ENCODE assay signal across 14 mouse cellular contexts in the genomic region with DNA sequence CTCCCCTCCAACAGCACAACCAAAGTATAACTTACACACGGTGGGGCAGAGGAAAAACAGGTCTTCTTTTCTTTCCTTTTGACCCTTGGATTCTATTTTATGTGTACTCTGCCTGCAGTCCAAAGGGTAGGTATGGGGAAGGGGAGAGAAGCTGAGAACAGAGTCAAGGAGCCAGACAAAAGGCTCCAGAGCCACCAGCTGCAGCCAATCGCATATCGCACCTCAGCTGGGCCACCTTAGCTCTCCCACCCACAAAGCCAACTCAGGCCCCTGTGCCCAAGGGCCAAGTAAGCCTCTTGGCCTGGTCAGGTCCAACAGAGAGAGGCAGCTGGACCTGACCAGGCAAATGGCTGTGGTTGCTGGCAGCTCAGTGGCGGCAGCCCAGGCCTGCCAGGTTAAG. TPM values are rescaled to one million over a fixed set of nuclear protein-coding genes. Genes with fewer than 3 reads are reported as not detected.
DNase-seq lines count a peak whose midpoint lies in the region; ATAC-seq and TF ChIP-seq lines count a peak whose summit lies in the region.
"Had no signal": no experiment of that assay in that cellular context is flagged by ENCODE, and none has a peak within 500 bp of the region (broad histone marks: within the 10 kb centered on the region; RNA-seq: fewer than 3 reads in every experiment).

No protein-coding gene starts in this region.

- TF ChIP-seq POLR2A in kidney, adult 2 months (IDR thresholded peaks at IDR 0.05; ENCODE audit: low read depth, low read length) = no peak
- no peak for TF ChIP-seq POLR2A in ES-Bruce4 (IDR thresholded peaks at IDR 0.05; ENCODE audit: insufficient read depth, low read length)

- peak; percentile 37; the same call in 1 of the 2 replicates for ATAC-seq in embryonic facial prominence, embryonic 11.5 days (replicated peaks; ENCODE audit: insufficient number of reproducible peaks, low FRiP score, low TSS enrichment, low read depth)

- no peak for TF ChIP-seq CTCF in kidney, adult 2 months (conservative IDR thresholded peaks at IDR 0.05; ENCODE audit: insufficient read depth, insufficient read length, low read depth, low read length)
- no peak for TF ChIP-seq CTCF in ES-Bruce4 (IDR thresholded peaks at IDR 0.05; ENCODE audit: low read depth, low read length)

- no peak overlapping the region for H3K4me2 ChIP-seq in embryonic facial prominence, embryonic 11.5 days (ENCODE audit: low read depth, low read length)

- peak overlapping the region; percentile 72 for H3K9ac ChIP-seq in ES-Bruce4 (ENCODE audit: low read depth, poor library complexity, severe bottlenecking)
- no peak overlapping the region for H3K9ac ChIP-seq in embryonic facial prominence, embryonic 11.5 days (replicated peaks; ENCODE audit: low read length)

- no peak overlapping the region for H3K4me3 ChIP-seq in kidney, adult 2 months (ENCODE audit: insufficient read depth, low read depth, low read length)
- H3K4me3 ChIP-seq in ES-Bruce4 (ENCODE audit: low read depth, low read length) = peak overlapping the region; percentile 66
- H3K4me3 ChIP-seq in embryonic facial prominence, embryonic 11.5 days (ENCODE audit: low read depth, low read length) = no peak overlapping the region
- H3K4me3 ChIP-seq: gastrocnemius, adult 2 months had no signal

- peak; percentile 64 for DNase-seq in kidney, adult 2 months
- DNase-seq in kidney, postnatal 25 days = no peak
- no peak for DNase-seq in embryonic facial prominence, embryonic 11.5 days (ENCODE audit: low spot score)
- peak; percentile 22 to 51 for DNase-seq in kidney, postnatal 4 days
- no peak for DNase-seq in cerebellum, postnatal 4 days (ENCODE audit: low spot score in 2 of 2)
- no peak for DNase-seq in thymus, postnatal 10 days (ENCODE audit: low spot score in 2 of 2)
- no peak for DNase-seq in cerebellum, adult 18-20 months
- DNase-seq: cerebellum, adult 9-11 months; gastrocnemius, adult 2 months; heart, postnatal 14 days; left cerebral cortex, postnatal 4 days; retina, postnatal 1 day had no signal

- H3K4me1 ChIP-seq in kidney, adult 2 months (ENCODE audit: control insufficient read depth, insufficient read depth, low read length) = peaks cover 16% of the 10 kb centered on the region
- H3K4me1 ChIP-seq in ES-Bruce4 (ENCODE audit: control insufficient read depth, insufficient read depth, low read length) = peaks cover 2% of the 10 kb centered on the region
- no peaks in the 10 kb centered on the region; the same call in 1 of the 2 replicates for H3K4me1 ChIP-seq in embryonic facial prominence, embryonic 11.5 days (ENCODE audit: control insufficient read depth, insufficient read depth, low read length)

- no peaks in the 10 kb centered on the region for H3K36me3 ChIP-seq in kidney, adult 2 months (ENCODE audit: control insufficient read depth, insufficient read depth, low read length)
- H3K36me3 ChIP-seq in ES-Bruce4 (ENCODE audit: control insufficient read depth, insufficient read depth, low read length, poor library complexity, severe bottlenecking) = peaks cover 5% of the 10 kb centered on the region
- H3K36me3 ChIP-seq in embryonic facial prominence, embryonic 11.5 days (replicated peaks; ENCODE audit: control insufficient read depth, insufficient read depth, low read depth, low read length) = no peaks in the 10 kb centered on the region

- no peaks in the 10 kb centered on the region for H3K27me3 ChIP-seq in kidney, adult 2 months (replicated peaks; ENCODE audit: control insufficient read depth, insufficient read depth, low read length)
- H3K27me3 ChIP-seq in ES-Bruce4 (ENCODE audit: control insufficient read depth, insufficient read depth, low read length, poor library complexity, severe bottlenecking) = no peaks in the 10 kb centered on the region
- no peaks in the 10 kb centered on the region; the same call in 1 of the 2 replicates for H3K27me3 ChIP-seq in embryonic facial prominence, embryonic 11.5 days (ENCODE audit: control insufficient read depth, insufficient read depth, low read length)
- H3K27me3 ChIP-seq: CH12.LX had no signal

- peak overlapping the region; percentile 90 for H3K27ac ChIP-seq in kidney, adult 2 months (ENCODE audit: insufficient read depth, low read depth, low read length)
- peak overlapping the region; percentile 96 for H3K27ac ChIP-seq in ES-Bruce4 (ENCODE audit: insufficient read depth, low read length)
- 0 out of 2 replicates have a peak overlapping the region, but pooled peaks have one; percentile 41 for H3K27ac ChIP-seq in embryonic facial prominence, embryonic 11.5 days (replicated peaks; ENCODE audit: low read depth, low read length)
- H3K27ac ChIP-seq: gastrocnemius, adult 2 months had no signal

- TF ChIP-seq EP300 in ES-Bruce4 (IDR thresholded peaks at IDR 0.05; ENCODE audit: insufficient read depth, low read depth, low read length) = no peak

- no peaks in the 10 kb centered on the region for H3K9me3 ChIP-seq in ES-Bruce4 (replicated peaks; ENCODE audit: control insufficient read depth, insufficient read depth, low read length, poor library complexity, severe bottlenecking)
- H3K9me3 ChIP-seq in embryonic facial prominence, embryonic 11.5 days (replicated peaks; ENCODE audit: control insufficient read depth, low read length) = no peaks in the 10 kb centered on the region

- WGBS in kidney, adult 2 months = 58% methylated on average over 4 of the region's 4 CpGs
- 18% methylated on average over 4 of the region's 4 CpGs for WGBS in embryonic facial prominence, embryonic 11.5 days

RNA-seq across cellular contexts. Expression of gene Vangl1, which starts 52.0 kb away (rescaled TPM):
- 31.1 and 34.6 TPM in 2 replicates for polyA plus RNA-seq in kidney, adult 2 months (2012; rRNA removed)
- 69.9 and 85.8 TPM in 2 replicates for polyA plus RNA-seq in ES-Bruce4 (2011; ENCODE audit: insufficient read depth, insufficient read length, low read depth, missing spikeins)
- polyA plus RNA-seq in embryonic facial prominence, embryonic 11.5 days (2014; fragmentation: Nextera tagmentation; extraction: Ambion mirVana) = 11.9 and 12.8 TPM in 2 replicates

Comparison
In these comparisons a context has a peak if more than half of its experiments do, and no peak if none do; other contexts are left out.
1. DNase-seq: peak in kidney, adult 2 months (single experiment) and kidney, postnatal 4 days (2 of 2); none in kidney, postnatal 25 days (0 of 2), embryonic facial prominence, embryonic 11.5 days (single experiment), cerebellum, postnatal 4 days (0 of 2), thymus, postnatal 10 days (0 of 2) and cerebellum, adult 18-20 months (0 of 2).
2. H3K27ac ChIP-seq: peak in every context shown above with its lines; median percentile 96 in ES-Bruce4; 90 in kidney, adult 2 months; 41 in embryonic facial prominence, embryonic 11.5 days.